Mouse (Mus musculus): ENCODE results near the gene Slco1a5. TPM values are rescaled to one million over a fixed set of nuclear protein-coding genes. Genes with fewer than 3 reads are reported as not detected.
"Not testable (repeated sequence)": the region's sequence is repeated elsewhere in the genome, so short reads cannot be mapped to it uniquely, and the experiment has no call there.

Gene Slco1a5
- total RNA-seq, 2 experiments from 2014 or later: not detected

GRCm38 (mm10) chr6:142289413-142290118 lies 33.2 kb downstream of the Slco1a5 start:
- no peak for DNase-seq

GRCm38 (mm10) chr6:142275721-142276442 lies 46.9 kb downstream of the Slco1a5 start:
- DNase-seq: no peak

- DNase-seq: not testable (repeated sequence)
Observed at GRCm38 (mm10) chr6:142250738-142251307, 72.0 kb downstream of the Slco1a5 start.

- no peak for DNase-seq
Observed at GRCm38 (mm10) chr6:142245065-142245464, 77.7 kb downstream of the Slco1a5 start.

GRCm38 (mm10) chr6:142239468-142239867 lies 83.3 kb downstream of the Slco1a5 start:
- no peak for DNase-seq

- no peak for DNase-seq
Observed at GRCm38 (mm10) chr6:142220138-142220537, 102.6 kb downstream of the Slco1a5 start.

GRCm38 (mm10) chr6:142211821-142212220 lies 111.0 kb downstream of the Slco1a5 start:
- no peak for DNase-seq

GRCm38 (mm10) chr6:142209749-142210148 lies 113.0 kb downstream of the Slco1a5 start:
- no peak for DNase-seq

GRCm38 (mm10) chr6:142208421-142208820 lies 114.4 kb downstream of the Slco1a5 start, which contains the start of gene Slco1a6:
TSS of gene Slco1a6 (minus strand) at chr6:142208521.
- no peak for DNase-seq

- no peak for DNase-seq
Observed at GRCm38 (mm10) chr6:142200524-142200923, 122.3 kb downstream of the Slco1a5 start.

- DNase-seq: no peak
Observed at GRCm38 (mm10) chr6:142194245-142194644, 128.5 kb downstream of the Slco1a5 start.

GRCm38 (mm10) chr6:142191962-142192361 lies 130.8 kb downstream of the Slco1a5 start:
- DNase-seq: no peak

GRCm38 (mm10) chr6:142187426-142187825 lies 135.4 kb downstream of the Slco1a5 start:
- no peak for DNase-seq

GRCm38 (mm10) chr6:142185868-142186415 lies 136.8 kb downstream of the Slco1a5 start:
- no peak for DNase-seq

Other genes starting within 250 kb of the Slco1a5 start
- under 1 TPM; 0.90 to 0.99 TPM for gene Slco1a6, start 114.5 kb downstream of the Slco1a5 start, total RNA-seq (2021)
- gene Iapp, start 24.6 kb downstream of the Slco1a5 start, total RNA-seq (2021): not detected
- gene Pyroxd1, start 22.7 kb upstream of the Slco1a5 start, total RNA-seq (2021): 10 to 100 TPM; 13.6 to 13.8 TPM
- gene Recql, start 64.1 kb upstream of the Slco1a5 start, total RNA-seq (2021): 10 to 100 TPM; 26.1 to 29.3 TPM
- 10 to 100 TPM; 29.5 to 33.8 TPM for gene Golt1b, start 64.2 kb upstream of the Slco1a5 start, total RNA-seq (2021)
- 1 to 10 TPM; 1.7 to 2.1 TPM for gene Spx, start 90.5 kb upstream of the Slco1a5 start, total RNA-seq (2021)
- under 1 TPM in 1 of 2 experiments, not detected in 1; 0.58 TPM for gene Gys2, start 150.1 kb upstream of the Slco1a5 start, total RNA-seq (2021)
- 100 to 1,000 TPM; 518 to 567 TPM for gene Ldhb, start 185.0 kb upstream of the Slco1a5 start, total RNA-seq (2021)
- 1 to 10 TPM; 1.5 to 2.0 TPM for gene Kcnj8, start 248.6 kb upstream of the Slco1a5 start, total RNA-seq (2021)